Mouse (Mus musculus) limb, embryonic 14.5 days (tissue): Measurements from ENCODE around the gene Akirin1. TPM values are rescaled to one million over a fixed set of nuclear protein-coding genes. Genes with fewer than 3 reads are reported as not detected.

Experiments
- ATAC-seq: fragments of 200-750 bp; cut with Nextera tagmentation; 2 replicates; pipeline ENCODE4 v1.8.0; 2017; ENCODE audit warnings: low read depth, moderate number of reproducible peaks, moderate TSS enrichment; ENCODE audit not compliant: low FRiP score
- DNase-seq: peaks from one replicate; pipeline ENCODE4 v3.0.0-alpha.2; 2015; ENCODE audit warnings: low spot score
- H3K27ac ChIP-seq: fragments of 300-500 bp; sonication (generic); replicated peaks from 2 replicates; pipeline ENCODE4 v1.5.1; 2014; ENCODE audit warnings: low read depth, mild to moderate bottlenecking, low read length, moderate library complexity, mixed read lengths
- H3K27me3 ChIP-seq: fragments of 300-500 bp; sonication (generic); 2 replicates; pipeline ENCODE4 v1.6.1; 2014; ENCODE audit warnings: low read length, mixed read lengths; ENCODE audit not compliant: control insufficient read depth, insufficient read depth
- H3K36me3 ChIP-seq: fragments of 300-500 bp; sonication (generic); 2 replicates; pipeline ENCODE4 v1.6.1; 2014; ENCODE audit warnings: mild to moderate bottlenecking, low read length, moderate library complexity, mixed read lengths; ENCODE audit not compliant: control insufficient read depth, insufficient read depth
- H3K4me1 ChIP-seq: fragments of 300-500 bp; sonication (generic); 2 replicates; pipeline ENCODE4 v1.6.1; 2014; ENCODE audit warnings: antibody characterized with exemption, low read length, mixed read lengths; ENCODE audit not compliant: control insufficient read depth, insufficient read depth
- H3K4me2 ChIP-seq: fragments of 300-500 bp; sonication (generic); replicated peaks from 2 replicates; pipeline ENCODE4 v1.6.1; 2014; ENCODE audit warnings: low read depth, mild to moderate bottlenecking, low read length, moderate library complexity; ENCODE audit not compliant: severe bottlenecking
- H3K4me3 ChIP-seq: fragments of 300-500 bp; sonication (generic); replicated peaks from 2 replicates; pipeline ENCODE4 v1.5.1; 2014; ENCODE audit warnings: low read length
- H3K9ac ChIP-seq: fragments of 300-500 bp; sonication (generic); 2 replicates; pipeline ENCODE4 v1.6.1; 2014; ENCODE audit warnings: mild to moderate bottlenecking, low read depth, low read length, moderate library complexity; ENCODE audit not compliant: severe bottlenecking
- H3K9me3 ChIP-seq: fragments of 300-500 bp; sonication (generic); 2 replicates; pipeline ENCODE4 v1.6.1; 2016; ENCODE audit warnings: low read length; ENCODE audit not compliant: control insufficient read depth
- POLR2A ChIP-seq: fragments of 200-500 bp; IDR thresholded peaks from 2 replicates; pipeline ENCODE4 v1.8.0; 2012; ENCODE audit warnings: inconsistent platforms, mild to moderate bottlenecking, moderate library complexity, borderline replicate concordance; ENCODE audit not compliant: insufficient read depth, insufficient read length; ENCODE audit errors: extremely low read depth
- WGBS: fragments of 180-500 bp; shearing (Covaris S2); extraction: QIAGEN DNeasy Blood & Tissue Kit; methylation state at CpG from one replicate; pipeline ENCODE4 v1.1.7; 2014; 5-methylcytosine and 5-hydroxymethylcytosine counted together
- polyA plus RNA-seq, 2 experiments: library from polyadenylated mRNA; depleted of rRNA in 1 of 2; stranded (reverse) in 1 of 2; unstranded in 1 of 2; fragments of >200 nt; fragmentation: Nextera tagmentation in 1 of 2; extraction: Ambion mirVana in 1 of 2; gene quantifications; 2 replicates each; pipeline versions ENCODE4 v1.2.1 to v1.2.3; 2012 to 2014

The Akirin1 gene
- polyA plus RNA-seq (2012; rRNA removed) (39.5 and 42.4 TPM in 2 replicates), polyA plus RNA-seq (2014; fragmentation: Nextera tagmentation; extraction: Ambion mirVana) (55.5 and 60.1 TPM in 2 replicates)

DNA sequence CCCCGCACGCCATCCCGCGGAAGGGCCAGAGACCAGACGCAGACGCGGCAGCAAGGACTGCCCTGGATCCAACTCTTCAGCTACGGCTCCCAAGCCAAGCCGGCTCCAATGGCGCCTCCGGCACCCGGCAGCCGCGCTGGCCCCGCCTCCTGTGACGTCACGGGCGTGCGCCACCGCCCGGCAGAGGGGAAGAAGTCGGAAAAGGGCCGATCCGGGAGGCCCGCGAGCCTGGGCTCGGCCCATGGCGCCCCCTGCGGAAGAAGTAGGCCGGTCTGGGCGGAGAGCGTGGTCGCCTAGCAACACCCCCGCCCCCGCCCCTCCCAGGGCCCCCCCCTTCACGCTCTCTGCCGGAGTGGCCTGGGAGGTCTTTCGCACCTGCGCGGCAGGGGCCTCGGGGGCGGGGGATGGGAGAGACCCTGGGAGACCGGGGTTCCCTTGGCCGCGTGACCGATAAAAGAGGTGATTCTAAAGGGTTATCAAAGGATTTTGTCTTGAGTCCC lies at the start of gene Akirin1:
Akirin1 (minus strand) TSS at position 194 of the 500 bp plus-strand sequence.
- H3K4me2 ChIP-seq: peak within 1 kb of the TSS; percentile 65
- peak within 1 kb of the TSS; percentile 99 for H3K4me3 ChIP-seq
- WGBS: under 1% methylated on average over 33 of the region's 46 CpGs
- peaks cover 11% of the 10 kb centered on the region; the same call in 1 of the 2 replicates for H3K4me1 ChIP-seq
- H3K9ac ChIP-seq: peak within 1 kb of the TSS; percentile 86
- peak; percentile 81; the same call in 1 of the 2 replicates for TF ChIP-seq POLR2A
- H3K27ac ChIP-seq: peak within 1 kb of the TSS; percentile 87
- ATAC-seq (peak; percentile 99), DNase-seq (peak; percentile 94)
- H3K36me3 ChIP-seq: peaks cover 4% of the 10 kb centered on the region; the same call in 1 of the 2 replicates
- H3K9me3 ChIP-seq: no peaks in the 10 kb centered on the region
- no peaks in the 10 kb centered on the region for H3K27me3 ChIP-seq

DNA sequence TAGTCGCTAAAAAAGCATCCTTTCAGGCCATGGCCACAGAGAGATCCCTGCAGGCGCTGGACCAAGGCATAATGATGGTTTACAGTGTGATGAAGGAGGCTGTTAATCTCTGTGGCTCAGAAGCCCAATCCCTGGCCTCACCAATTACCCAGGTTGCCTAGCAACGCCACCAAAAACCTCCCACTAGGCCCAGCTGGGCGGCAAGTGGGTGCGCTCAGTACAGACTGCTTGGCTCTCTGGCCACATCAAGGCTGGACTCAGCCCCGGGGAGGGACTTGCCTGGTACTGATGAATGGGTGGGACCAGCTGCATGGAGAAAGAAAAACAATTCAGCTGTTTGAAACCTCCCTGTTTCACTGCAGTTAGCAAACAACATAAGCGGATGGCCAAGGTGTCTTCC lies 47.7 kb upstream of the Akirin1 start:
- H3K9me3 ChIP-seq: no peaks in the 10 kb centered on the region
- peak; percentile 38 for DNase-seq
- H3K4me1 ChIP-seq: peaks cover 3% of the 10 kb centered on the region; the same call in 1 of the 2 replicates
- no peak overlapping the region for H3K4me2 ChIP-seq
- WGBS: 34% methylated on average over 7 of the region's 7 CpGs
- TF ChIP-seq POLR2A: no peak
- H3K9ac ChIP-seq: no peak overlapping the region
- H3K4me3 ChIP-seq: no peak overlapping the region
- peak; percentile 53; the same call in 1 of the 2 replicates for ATAC-seq
- H3K27ac ChIP-seq: no peak overlapping the region
- no peaks in the 10 kb centered on the region for H3K36me3 ChIP-seq
- no peaks in the 10 kb centered on the region for H3K27me3 ChIP-seq

DNA sequence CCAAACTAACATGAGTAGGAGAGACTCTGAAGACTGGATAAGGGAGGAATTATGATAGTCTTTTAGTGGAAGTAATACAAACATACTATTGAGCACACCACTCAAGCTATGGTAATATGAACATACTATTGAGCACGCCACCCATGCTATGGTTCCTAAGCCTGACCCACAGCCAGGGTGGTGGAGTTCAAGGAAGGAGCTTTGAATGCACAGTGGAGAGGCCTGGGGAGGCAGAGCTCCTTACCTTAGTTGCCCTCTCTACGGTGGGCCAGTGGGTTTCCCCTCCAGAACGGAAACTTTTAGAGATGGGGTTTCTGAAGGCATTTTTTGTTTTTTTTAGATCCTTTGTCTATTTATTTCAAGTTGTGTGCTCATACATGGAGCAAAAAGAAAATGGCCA lies 47.3 kb upstream of the Akirin1 start:
- H3K9me3 ChIP-seq: no peaks in the 10 kb centered on the region
- H3K9ac ChIP-seq: no peak overlapping the region
- H3K4me1 ChIP-seq: peaks cover 3% of the 10 kb centered on the region; the same call in 1 of the 2 replicates
- TF ChIP-seq POLR2A: no peak
- H3K4me3 ChIP-seq: no peak overlapping the region
- no peak overlapping the region for H3K27ac ChIP-seq
- DNase-seq (no peak), ATAC-seq (peak; percentile 44; the same call in 1 of the 2 replicates)
- H3K36me3 ChIP-seq: no peaks in the 10 kb centered on the region
- WGBS: 63% methylated on average over 3 of the region's 3 CpGs
- no peaks in the 10 kb centered on the region for H3K27me3 ChIP-seq
- no peak overlapping the region for H3K4me2 ChIP-seq

DNA sequence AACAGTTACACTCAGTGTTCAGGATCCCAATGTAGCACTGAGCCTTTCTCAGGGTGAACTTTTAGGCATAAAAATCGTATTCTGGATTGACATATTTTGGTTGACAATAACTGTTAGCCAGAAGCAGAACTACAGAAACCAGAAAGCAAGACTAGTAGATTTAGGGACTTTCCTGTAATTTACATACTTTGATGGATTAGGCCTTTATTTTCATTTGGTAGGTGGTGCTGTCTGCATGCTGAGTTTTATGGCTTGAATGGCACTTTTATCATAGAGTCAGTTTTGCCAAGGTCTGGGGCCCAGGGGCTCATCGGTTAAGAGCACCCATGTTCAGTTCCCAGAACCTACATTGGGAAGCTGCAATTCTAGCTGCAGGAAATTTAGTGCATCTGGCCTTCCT lies 44.9 kb upstream of the Akirin1 start:
- H3K9me3 ChIP-seq: no peaks in the 10 kb centered on the region
- DNase-seq (no peak), ATAC-seq (no peak)
- no peak overlapping the region for H3K4me3 ChIP-seq
- no peak overlapping the region for H3K4me2 ChIP-seq
- no peak for TF ChIP-seq POLR2A
- no peaks in the 10 kb centered on the region for H3K27me3 ChIP-seq
- 59% methylated on average over 2 of the region's 2 CpGs for WGBS
- no peak overlapping the region for H3K9ac ChIP-seq
- H3K36me3 ChIP-seq: no peaks in the 10 kb centered on the region
- H3K4me1 ChIP-seq: peaks cover 3% of the 10 kb centered on the region; the same call in 1 of the 2 replicates
- H3K27ac ChIP-seq: no peak overlapping the region

DNA sequence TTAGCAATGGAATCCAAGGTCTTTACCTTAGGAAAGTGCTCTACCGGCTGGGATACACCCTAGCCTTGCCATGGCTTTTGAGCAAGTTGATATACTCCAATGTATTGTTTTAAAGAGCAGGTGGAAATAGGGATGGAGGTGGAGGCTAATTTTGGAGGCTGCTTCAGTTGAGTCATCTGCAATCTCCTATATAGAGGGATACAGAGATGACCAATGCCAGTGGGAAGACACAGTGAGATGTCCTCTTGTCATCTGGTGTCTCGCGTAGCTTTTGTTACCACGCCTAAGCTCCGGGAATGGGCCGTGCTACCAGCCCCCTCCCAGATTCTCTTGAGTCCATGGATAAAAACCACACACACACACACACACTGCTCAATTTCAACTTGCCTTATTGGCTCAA lies 43.0 kb upstream of the Akirin1 start:
- ATAC-seq: no peak
- no peaks in the 10 kb centered on the region for H3K36me3 ChIP-seq
- TF ChIP-seq POLR2A: no peak
- H3K27ac ChIP-seq: no peak overlapping the region
- WGBS: 96% methylated on average over 6 of the region's 6 CpGs
- H3K9me3 ChIP-seq: no peaks in the 10 kb centered on the region
- no peak overlapping the region for H3K9ac ChIP-seq
- DNase-seq: no peak
- peaks cover 3% of the 10 kb centered on the region; the same call in 1 of the 2 replicates for H3K4me1 ChIP-seq
- H3K27me3 ChIP-seq: no peaks in the 10 kb centered on the region
- no peak overlapping the region for H3K4me3 ChIP-seq
- no peak overlapping the region for H3K4me2 ChIP-seq
